Mouse (Mus musculus): ENCODE data around the gene Kcnip1.

- no peak for TF ChIP-seq CTCF (IDR thresholded peaks at IDR 0.05; ENCODE audit: extremely low read depth, insufficient read depth, low read length)
- no peak for TF ChIP-seq POLR2A (IDR thresholded peaks at IDR 0.05; ENCODE audit: extremely low read depth, insufficient read depth, low read length)
Observed at GRCm38 (mm10) chr11:33901783-33902182, 91.2 kb downstream of the Kcnip1 start.
